Mouse (Mus musculus): ENCODE data around the gene Pik3cd. TPM values are rescaled to one million over a fixed set of nuclear protein-coding genes. Genes with fewer than 3 reads are reported as not detected.

Gene Pik3cd
- total and polyA plus RNA-seq, 2 experiments from 2014 or later: 9.7 to 15.9 TPM

DNA sequence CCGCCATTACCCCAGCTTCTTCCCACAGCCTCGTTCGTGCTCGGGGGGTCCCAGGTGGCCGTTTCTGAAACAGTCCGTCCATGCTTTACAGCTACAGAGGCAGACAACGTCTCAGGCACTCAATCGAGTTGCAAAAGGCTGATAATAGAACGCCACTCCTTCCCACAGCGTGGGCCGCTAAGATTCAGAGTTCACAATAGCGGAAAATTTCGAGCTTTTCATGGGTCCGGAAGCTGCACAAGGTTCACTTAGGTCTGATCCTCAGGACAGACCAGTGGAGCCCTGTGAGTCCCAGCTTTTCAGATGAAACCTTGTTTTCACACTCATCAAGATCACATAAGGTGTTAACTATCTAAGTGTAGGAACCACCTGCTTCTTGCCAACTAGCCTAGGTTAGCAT, 13.5 kb downstream of the Pik3cd start:
- WGBS: 66% methylated on average over 14 of the region's 14 CpGs
- Histone ChIP-seq H3K27me3 (ENCODE audit: insufficient read depth, low read length) (no peaks in the 10 kb centered on the region), H3K9ac (replicated peaks; ENCODE audit: low read length, poor library complexity, severe bottlenecking) (no peak overlapping the region), H3K4me2 (ENCODE audit: low read depth, low read length, poor library complexity, severe bottlenecking) (no peak overlapping the region), H3K36me3 (ENCODE audit: insufficient read depth, low read length) (no peaks in the 10 kb centered on the region), H3K4me3 (ENCODE audit: low read depth, low read length) (no peak overlapping the region), H3K9me3 (ENCODE audit: low read length) (no peaks in the 10 kb centered on the region), H3K4me1 (ENCODE audit: insufficient read depth, low read length) (no peaks in the 10 kb centered on the region), H3K27ac (ENCODE audit: low read depth, low read length) (no peak overlapping the region)
- ATAC-seq (ENCODE audit: low FRiP score) (no peak), DNase-seq (ENCODE audit: low spot score) (no peak)
- TF ChIP-seq CTCF (IDR thresholded peaks at IDR 0.05): no peak

DNA sequence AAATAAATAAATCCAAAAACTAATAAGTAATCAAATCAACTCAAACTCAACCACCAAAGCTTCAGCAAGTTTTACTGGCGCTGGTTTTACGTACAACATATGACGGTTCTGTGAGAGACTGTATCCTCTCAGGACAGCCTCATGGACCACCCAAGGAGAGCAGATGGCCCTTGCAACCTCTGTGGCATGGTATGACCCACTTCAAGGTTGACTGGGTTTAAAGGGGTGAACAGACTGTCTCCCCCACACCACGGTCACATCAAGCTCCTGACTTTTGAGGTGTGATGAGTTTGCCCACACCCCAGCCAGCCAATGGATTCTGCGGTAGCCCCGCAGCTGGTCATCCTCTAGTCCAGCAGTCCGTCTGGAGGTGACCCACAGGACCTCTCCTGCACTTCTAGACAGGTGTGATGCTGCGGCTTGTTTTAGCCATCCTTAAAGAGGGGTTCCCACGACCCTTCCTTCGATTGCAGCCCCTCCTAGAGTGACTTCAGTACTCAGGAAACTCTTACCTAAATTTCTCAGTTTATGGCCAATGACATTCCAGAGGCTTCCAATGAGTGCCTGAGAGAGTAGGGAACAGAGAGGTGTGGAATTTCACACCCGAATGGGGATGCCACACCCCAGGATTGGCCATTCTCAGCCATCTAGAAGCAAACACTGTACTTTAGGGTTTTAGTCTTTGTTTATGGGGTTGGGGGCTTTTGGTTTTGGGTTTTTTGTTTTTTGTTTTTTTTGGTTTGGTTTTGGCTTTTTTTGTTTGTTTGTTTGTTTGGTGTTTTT, 17.3 kb downstream of the Pik3cd start:
- no peak overlapping the region for H3K9ac ChIP-seq (replicated peaks; ENCODE audit: low read length, poor library complexity, severe bottlenecking)
- no peak overlapping the region for H3K4me3 ChIP-seq (ENCODE audit: low read depth, low read length)
- H3K4me2 ChIP-seq (ENCODE audit: low read depth, low read length, poor library complexity, severe bottlenecking): no peak overlapping the region
- H3K4me1 ChIP-seq (ENCODE audit: insufficient read depth, low read length): no peaks in the 10 kb centered on the region
- DNase-seq (ENCODE audit: low spot score) (no peak), ATAC-seq (ENCODE audit: low FRiP score) (no peak)
- WGBS: 85% methylated on average over 11 of the region's 11 CpGs
- H3K9me3 ChIP-seq (ENCODE audit: low read length): no peaks in the 10 kb centered on the region
- TF ChIP-seq CTCF (IDR thresholded peaks at IDR 0.05): no peak
- no peaks in the 10 kb centered on the region for H3K36me3 ChIP-seq (ENCODE audit: insufficient read depth, low read length)
- no peaks in the 10 kb centered on the region for H3K27me3 ChIP-seq (ENCODE audit: insufficient read depth, low read length)
- no peak overlapping the region for H3K27ac ChIP-seq (ENCODE audit: low read depth, low read length)

DNA sequence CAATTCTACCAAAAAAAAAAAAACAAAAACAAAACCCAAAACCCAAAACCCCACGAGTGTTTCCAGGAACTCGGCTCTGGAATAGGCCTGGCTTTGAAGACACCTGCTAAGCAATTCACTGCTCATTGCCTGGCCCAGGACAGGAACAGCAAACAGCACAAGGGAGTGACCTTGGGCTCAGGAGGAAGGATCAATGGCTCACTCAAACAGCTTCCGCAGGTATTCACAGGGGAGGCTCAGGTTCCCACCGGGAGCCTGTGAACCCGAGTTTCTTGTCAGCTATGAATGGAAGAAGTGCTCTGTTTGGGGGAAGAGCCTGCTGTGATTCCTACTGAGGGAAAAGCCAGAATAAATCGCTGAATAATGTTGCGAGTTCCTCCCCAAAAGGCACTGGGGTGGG, 18.5 kb downstream of the Pik3cd start:
- no peak for TF ChIP-seq CTCF (IDR thresholded peaks at IDR 0.05)
- no peaks in the 10 kb centered on the region for H3K27me3 ChIP-seq (ENCODE audit: insufficient read depth, low read length)
- no peaks in the 10 kb centered on the region for H3K9me3 ChIP-seq (ENCODE audit: low read length)
- H3K9ac ChIP-seq (replicated peaks; ENCODE audit: low read length, poor library complexity, severe bottlenecking): no peak overlapping the region
- no peak overlapping the region for H3K27ac ChIP-seq (ENCODE audit: low read depth, low read length)
- WGBS: 21% methylated on average over 7 of the region's 7 CpGs
- no peak for ATAC-seq (ENCODE audit: low FRiP score)
- no peaks in the 10 kb centered on the region for H3K36me3 ChIP-seq (ENCODE audit: insufficient read depth, low read length)
- no peak overlapping the region for H3K4me2 ChIP-seq (ENCODE audit: low read depth, low read length, poor library complexity, severe bottlenecking)
- DNase-seq (ENCODE audit: low spot score): no peak
- H3K4me3 ChIP-seq (ENCODE audit: low read depth, low read length): no peak overlapping the region
- no peaks in the 10 kb centered on the region for H3K4me1 ChIP-seq (ENCODE audit: insufficient read depth, low read length)

- Histone ChIP-seq H3K27me3 (ENCODE audit: insufficient read depth, low read length) (no peaks in the 10 kb centered on the region), H3K9ac (replicated peaks; ENCODE audit: low read length, poor library complexity, severe bottlenecking) (no peak overlapping the region), H3K36me3 (ENCODE audit: insufficient read depth, low read length) (no peaks in the 10 kb centered on the region), H3K27ac (ENCODE audit: low read depth, low read length) (no peak overlapping the region), H3K4me3 (ENCODE audit: low read depth, low read length) (no peak overlapping the region), H3K4me1 (ENCODE audit: insufficient read depth, low read length) (no peaks in the 10 kb centered on the region), H3K4me2 (ENCODE audit: low read depth, low read length, poor library complexity, severe bottlenecking) (no peak overlapping the region), H3K9me3 (ENCODE audit: low read length) (no peaks in the 10 kb centered on the region)
- no peak for ATAC-seq (ENCODE audit: low FRiP score)
- no peak for DNase-seq (ENCODE audit: low spot score)
- no peak for TF ChIP-seq CTCF (IDR thresholded peaks at IDR 0.05)
- WGBS: 77% methylated on average over 11 of the region's 11 CpGs
Observed at GRCm38 (mm10) chr4:149679056-149679770, 23.2 kb downstream of the Pik3cd start.

GRCm38 (mm10) chr4:149678006-149678405, 24.4 kb downstream of the Pik3cd start:
- no peaks in the 10 kb centered on the region for H3K27me3 ChIP-seq (ENCODE audit: insufficient read depth, low read length)
- H3K27ac ChIP-seq (ENCODE audit: low read depth, low read length): no peak overlapping the region
- no peak for TF ChIP-seq CTCF (IDR thresholded peaks at IDR 0.05)
- no peaks in the 10 kb centered on the region for H3K9me3 ChIP-seq (ENCODE audit: low read length)
- H3K36me3 ChIP-seq (ENCODE audit: insufficient read depth, low read length): no peaks in the 10 kb centered on the region
- no peaks in the 10 kb centered on the region for H3K4me1 ChIP-seq (ENCODE audit: insufficient read depth, low read length)
- no peak overlapping the region for H3K4me3 ChIP-seq (ENCODE audit: low read depth, low read length)
- ATAC-seq (ENCODE audit: low FRiP score) (no peak), DNase-seq (ENCODE audit: low spot score) (no peak)
- WGBS: 57% methylated on average over 1 of the region's 1 CpGs
- H3K9ac ChIP-seq (replicated peaks; ENCODE audit: low read length, poor library complexity, severe bottlenecking): no peak overlapping the region
- H3K4me2 ChIP-seq (ENCODE audit: low read depth, low read length, poor library complexity, severe bottlenecking): no peak overlapping the region
